Mouse (Mus musculus) forebrain, postnatal 0 days (tissue): Measurements from ENCODE around the gene Camk2g. TPM values are rescaled to one million over a fixed set of nuclear protein-coding genes. Genes with fewer than 3 reads are reported as not detected.
"Not testable (repeated sequence)": the region's sequence is repeated elsewhere in the genome, so short reads cannot be mapped to it uniquely, and the experiment has no call there.

Experiments
- ATAC-seq: fragments of 200-750 bp; cut with Nextera tagmentation; 2 replicates; pipeline ENCODE4 v1.8.0; 2017; ENCODE audit warnings: mild to moderate bottlenecking, moderate library complexity
- DNase-seq: peaks from one replicate; pipeline ENCODE4 v3.0.0-alpha.2; 2015
- H3K27ac ChIP-seq: fragments of 300-500 bp; sonication (generic); 2 replicates; pipeline ENCODE4 v1.5.1; 2014; ENCODE audit warnings: low read depth, mild to moderate bottlenecking, antibody characterized with exemption, low read length, moderate library complexity, mixed read lengths
- H3K27me3 ChIP-seq: fragments of 300-500 bp; sonication (generic); 2 replicates; pipeline ENCODE4 v1.6.1; 2014; ENCODE audit warnings: mild to moderate bottlenecking, low read length, mixed read lengths; ENCODE audit not compliant: insufficient read depth
- H3K36me3 ChIP-seq: fragments of 300-500 bp; sonication (generic); 2 replicates; pipeline ENCODE4 v1.6.1; 2014; ENCODE audit warnings: mild to moderate bottlenecking, moderate library complexity; ENCODE audit not compliant: insufficient read depth
- H3K4me1 ChIP-seq: fragments of 300-500 bp; sonication (generic); 2 replicates; pipeline ENCODE4 v1.6.1; 2014; ENCODE audit warnings: antibody characterized with exemption; ENCODE audit not compliant: insufficient read depth
- H3K4me2 ChIP-seq: fragments of 300-500 bp; sonication (generic); 2 replicates; pipeline ENCODE4 v1.6.1; 2014; ENCODE audit warnings: low read depth, mild to moderate bottlenecking, moderate library complexity
- H3K4me3 ChIP-seq: fragments of 300-500 bp; sonication (generic); 2 replicates; pipeline ENCODE4 v1.5.1; 2014; ENCODE audit warnings: low read depth, low read length, mixed read lengths
- H3K9ac ChIP-seq: fragments of 300-500 bp; sonication (generic); 2 replicates; pipeline ENCODE4 v1.6.1; 2014; ENCODE audit warnings: mild to moderate bottlenecking
- H3K9me3 ChIP-seq: fragments of 300-500 bp; sonication (generic); 2 replicates; pipeline ENCODE4 v1.6.1; 2016; ENCODE audit warnings: low read length
- CTCF ChIP-seq: sonication (generic); IDR thresholded peaks from 2 replicates; pipeline ENCODE4 v1.5.1; 2016; ENCODE audit warnings: antibody characterized with exemption, control low read depth, low read depth
- WGBS: fragments of 180-500 bp; shearing (Covaris S2); extraction: QIAGEN DNeasy Blood & Tissue Kit; methylation state at CpG from one replicate; pipeline ENCODE4 v1.1.7; 2014; 5-methylcytosine and 5-hydroxymethylcytosine counted together
- polyA plus RNA-seq: library from polyadenylated mRNA; unstranded; fragments of >200 nt; fragmentation: Nextera tagmentation; extraction: Ambion mirVana; gene quantifications from 2 replicates; pipeline ENCODE4 v1.2.1, GENCODE M21; 2015
- total RNA-seq: library from RNA; depleted of rRNA; stranded (reverse); fragments of >200 nt; gene quantifications from 2 replicates; pipeline ENCODE4 v1.2.3, GENCODE M21; 2014

The Camk2g gene
- total and polyA plus RNA-seq, 2 experiments from 2014 or later = 145 to 231 TPM

DNA sequence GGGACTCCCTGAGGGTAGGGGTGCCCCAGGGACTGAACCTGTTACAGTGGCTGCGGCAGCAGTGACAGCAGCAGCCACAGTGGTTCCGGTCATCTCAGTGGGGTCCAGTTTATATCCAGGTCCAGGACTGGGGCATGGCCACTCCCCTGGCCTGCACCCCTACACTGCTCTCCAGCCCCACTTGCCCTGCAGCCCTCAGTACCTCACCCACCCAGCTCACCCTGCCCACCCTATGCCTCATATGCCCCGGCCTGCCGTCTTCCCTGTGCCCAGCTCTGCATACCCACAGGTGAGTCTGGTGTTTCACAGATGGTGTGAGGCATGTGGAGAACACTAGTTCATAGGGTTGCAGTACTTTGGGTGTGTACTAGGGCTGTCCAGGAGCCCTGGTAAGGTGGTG is 72.5 kb downstream of the Camk2g start:
- TF ChIP-seq CTCF = no peak
- H3K4me2 ChIP-seq = no peak overlapping the region
- H3K9ac ChIP-seq = no peak overlapping the region
- H3K9me3 ChIP-seq = no peaks in the 10 kb centered on the region
- H3K36me3 ChIP-seq = peaks cover 98% of the 10 kb centered on the region
- no peaks in the 10 kb centered on the region for H3K27me3 ChIP-seq
- no peak overlapping the region for H3K27ac ChIP-seq
- WGBS = 87% methylated on average over 4 of the region's 4 CpGs
- no peak; the same call in 1 of the 2 replicates for ATAC-seq
- H3K4me1 ChIP-seq = no peaks in the 10 kb centered on the region
- DNase-seq = no peak
- no peak overlapping the region for H3K4me3 ChIP-seq

DNA sequence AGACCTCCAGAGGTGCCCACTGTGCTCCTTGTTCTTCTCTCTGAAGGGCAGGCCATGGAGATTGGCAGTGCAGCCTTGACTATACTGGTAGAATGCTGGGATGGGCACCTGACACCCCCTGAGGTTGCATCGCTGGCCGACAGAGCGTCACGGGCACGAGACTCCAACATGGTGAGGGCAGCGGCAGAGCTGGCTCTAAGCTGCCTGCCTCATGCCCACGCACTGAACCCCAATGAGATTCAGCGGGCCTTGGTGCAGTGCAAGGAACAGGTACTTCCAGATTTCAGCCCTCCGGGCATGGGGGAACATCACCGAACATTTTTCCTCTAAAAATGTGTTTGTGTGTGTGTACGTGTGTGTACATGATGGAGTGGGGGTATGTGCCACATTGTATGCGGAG is 74.1 kb downstream of the Camk2g start:
- ATAC-seq (no peak), DNase-seq (no peak)
- Histone ChIP-seq H3K27ac (no peak overlapping the region), H3K4me1 (no peaks in the 10 kb centered on the region), H3K4me3 (no peak overlapping the region), H3K9ac (no peak overlapping the region), H3K27me3 (no peaks in the 10 kb centered on the region), H3K4me2 (no peak overlapping the region), H3K36me3 (peaks cover 98% of the 10 kb centered on the region), H3K9me3 (no peaks in the 10 kb centered on the region)
- no peak for TF ChIP-seq CTCF
- 95% methylated on average over 12 of the region's 12 CpGs for WGBS

DNA sequence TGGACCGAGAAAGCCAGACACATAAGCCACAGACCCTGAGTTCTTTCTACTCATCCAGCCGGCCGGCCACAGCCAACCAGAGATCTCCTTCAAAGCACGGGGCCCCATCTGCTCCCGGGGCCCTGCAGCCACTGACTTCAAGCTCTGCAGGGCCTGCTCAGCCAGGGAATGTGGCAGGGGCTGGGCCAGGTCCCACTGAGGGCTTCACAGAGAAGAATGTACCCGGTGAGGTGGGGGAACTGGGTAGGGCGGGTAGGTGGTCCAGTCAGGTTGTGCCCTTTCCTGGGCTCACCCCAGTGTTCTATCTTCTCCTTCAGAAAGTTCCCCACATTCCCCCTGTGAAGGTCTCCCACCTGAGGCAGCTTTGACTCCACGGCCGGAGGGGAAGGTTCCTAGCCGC is 75.4 kb downstream of the Camk2g start:
- Histone ChIP-seq H3K27me3 (no peaks in the 10 kb centered on the region), H3K4me1 (no peaks in the 10 kb centered on the region), H3K27ac (no peak overlapping the region), H3K9me3 (no peaks in the 10 kb centered on the region), H3K4me2 (no peak overlapping the region), H3K4me3 (no peak overlapping the region), H3K36me3 (peaks cover 99% of the 10 kb centered on the region), H3K9ac (no peak overlapping the region)
- TF ChIP-seq CTCF = no peak
- WGBS = 90% methylated on average over 10 of the region's 10 CpGs
- no peak for DNase-seq
- no peak for ATAC-seq

DNA sequence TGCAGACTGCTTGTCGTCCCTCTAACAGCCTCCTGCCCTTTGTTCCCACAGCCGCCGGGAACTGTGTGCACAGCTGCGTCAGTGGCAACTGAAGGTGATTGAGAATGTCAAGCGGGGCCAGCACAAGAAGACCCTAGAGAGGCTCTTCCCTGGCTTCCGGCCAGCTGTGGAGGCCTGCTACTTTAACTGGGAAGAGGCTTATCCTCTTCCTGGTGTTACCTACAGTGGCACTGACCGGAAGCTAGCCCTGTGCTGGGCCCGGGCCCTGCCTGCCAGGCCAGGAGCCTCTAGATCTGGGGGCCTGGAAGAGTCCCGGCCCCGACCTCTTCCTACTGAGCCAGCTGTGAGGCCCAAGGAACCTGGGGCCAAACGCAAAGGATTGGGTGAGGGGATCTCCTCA is 80.1 kb downstream of the Camk2g start:
- H3K4me1 ChIP-seq = peaks cover 4% of the 10 kb centered on the region
- H3K4me2 ChIP-seq = no peak overlapping the region
- H3K27ac ChIP-seq = no peak overlapping the region
- no peaks in the 10 kb centered on the region for H3K27me3 ChIP-seq
- WGBS = 83% methylated on average over 11 of the region's 11 CpGs
- no peak for ATAC-seq
- peaks cover 81% of the 10 kb centered on the region for H3K36me3 ChIP-seq
- no peak overlapping the region for H3K4me3 ChIP-seq
- H3K9ac ChIP-seq = no peak overlapping the region
- DNase-seq = no peak
- TF ChIP-seq CTCF = no peak
- no peaks in the 10 kb centered on the region for H3K9me3 ChIP-seq

DNA sequence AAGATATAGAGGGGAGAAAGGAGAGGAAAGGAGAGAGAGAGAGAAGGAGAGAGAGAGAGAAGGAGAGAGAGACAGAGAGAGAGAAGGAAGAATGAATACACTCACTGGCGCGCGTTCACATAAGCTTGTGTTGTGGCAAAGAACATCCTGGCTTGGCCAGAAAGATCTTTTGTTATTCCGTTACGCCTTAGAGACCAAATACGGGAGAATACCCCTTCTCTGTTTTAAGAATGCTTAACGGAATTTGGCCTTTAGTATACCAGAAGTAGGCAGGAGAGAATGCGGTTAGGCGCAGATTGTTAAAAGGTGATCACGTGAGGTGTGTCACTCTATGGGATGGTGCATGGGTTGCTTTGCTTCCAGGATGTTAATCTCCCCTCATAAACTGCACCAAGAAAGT is 85.6 kb downstream of the Camk2g start:
- DNase-seq = peak; percentile 41
- 6% methylated on average over 10 of the region's 10 CpGs for WGBS
- ATAC-seq = peak; percentile 12; the same call in 1 of the 2 replicates

DNA sequence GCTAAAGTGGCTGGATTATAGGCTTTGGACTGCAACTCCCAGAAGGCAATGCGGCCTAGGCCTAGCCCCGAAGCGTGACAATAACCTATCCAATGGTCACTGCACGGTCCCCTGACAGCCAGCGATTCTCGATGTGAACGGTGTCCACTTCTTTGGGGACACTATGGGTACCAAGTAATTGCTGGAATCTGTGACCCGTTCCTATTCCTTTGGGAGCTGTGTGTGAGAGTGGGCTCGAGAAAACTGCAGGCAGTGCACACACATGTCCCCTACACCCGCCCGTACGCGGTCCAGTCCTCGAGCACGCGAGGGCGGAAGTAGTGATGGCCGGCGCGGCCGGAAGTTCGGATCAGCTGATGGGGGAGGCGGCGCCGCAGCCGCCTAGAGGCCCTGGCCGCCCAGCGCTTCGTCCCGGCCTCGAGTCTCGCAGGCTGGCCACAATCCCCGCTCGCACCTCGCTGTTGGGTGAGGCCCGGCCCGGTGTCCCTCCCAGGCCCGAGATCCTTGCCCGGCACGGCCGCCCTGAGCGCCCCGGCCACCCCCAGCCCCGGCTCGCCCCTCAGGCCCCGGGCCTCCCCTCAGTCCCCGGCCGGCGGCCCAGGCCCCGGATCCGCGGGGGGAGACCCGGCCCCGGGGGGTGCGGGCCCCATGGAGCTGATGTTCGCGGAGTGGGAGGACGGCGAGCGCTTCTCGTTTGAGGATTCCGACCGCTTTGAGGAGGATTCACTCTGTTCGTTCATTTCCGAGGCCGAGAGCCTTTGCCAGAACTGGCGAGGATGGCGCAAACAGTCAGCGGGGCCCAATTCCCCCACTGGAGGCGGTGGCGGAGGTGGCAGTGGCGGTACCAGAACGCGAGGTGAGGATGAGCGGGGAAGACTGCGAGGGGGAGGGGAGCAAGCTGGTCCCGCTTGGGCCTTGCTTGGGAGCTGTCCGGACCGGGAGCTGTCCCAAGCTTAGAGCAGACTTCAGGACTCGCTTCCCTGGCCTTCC is 86.4 kb downstream of the Camk2g start, which contains the start of gene Zswim8:
Zswim8 (plus strand) TSS at position 352 of the 990 bp plus-strand sequence.
- peaks cover 24% of the 10 kb centered on the region for H3K36me3 ChIP-seq
- WGBS = 3% methylated on average over 80 of the region's 80 CpGs
- H3K4me1 ChIP-seq = peaks cover 11% of the 10 kb centered on the region
- no peaks in the 10 kb centered on the region for H3K9me3 ChIP-seq
- H3K4me3 ChIP-seq = peak within 1 kb of the TSS; percentile 98
- peak within 1 kb of the TSS; percentile 95 for H3K27ac ChIP-seq
- peak; percentile 96 for DNase-seq
- no peaks in the 10 kb centered on the region for H3K27me3 ChIP-seq
- peak within 1 kb of the TSS; percentile 68 for H3K4me2 ChIP-seq
- H3K9ac ChIP-seq = peak within 1 kb of the TSS; percentile 99
- TF ChIP-seq CTCF = 0 out of 2 replicates have a peak, but pooled peaks have one; percentile 20
- ATAC-seq = peak; percentile 90

More for the DNA sequence above, 85.6 kb downstream of the Camk2g start:
- peak overlapping the region; percentile 68 for H3K4me2 ChIP-seq
- no peaks in the 10 kb centered on the region for H3K9me3 ChIP-seq
- H3K27ac ChIP-seq = peak overlapping the region; percentile 95
- H3K27me3 ChIP-seq = no peaks in the 10 kb centered on the region
- peaks cover 11% of the 10 kb centered on the region for H3K4me1 ChIP-seq
- H3K36me3 ChIP-seq = peaks cover 31% of the 10 kb centered on the region
- peak overlapping the region; percentile 98 for H3K4me3 ChIP-seq
- peak overlapping the region; percentile 99 for H3K9ac ChIP-seq
- TF ChIP-seq CTCF = no peak

DNA sequence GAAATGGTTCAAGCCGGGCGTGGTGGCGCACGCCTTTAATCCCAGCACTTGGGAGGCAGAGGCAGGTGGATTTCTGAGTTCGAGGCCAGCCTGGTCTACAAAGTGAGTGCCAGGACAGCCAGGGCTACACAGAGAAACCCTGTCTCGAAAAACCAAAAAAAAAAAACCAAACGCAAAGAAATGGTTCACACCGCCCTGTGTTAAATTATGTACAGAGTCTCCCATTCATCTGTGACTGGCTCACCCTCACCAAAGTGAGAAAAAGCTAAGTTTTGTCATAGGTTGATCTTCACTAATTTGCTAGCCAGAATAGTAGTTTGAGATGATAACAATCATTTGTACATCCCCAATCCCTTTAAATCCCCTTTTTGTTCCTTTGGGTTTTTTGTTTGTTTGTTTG is 90.4 kb downstream of the Camk2g start:
- peak overlapping the region; percentile 82 for H3K4me3 ChIP-seq
- not testable (repeated sequence) for H3K9me3 ChIP-seq, DNase-seq, H3K27me3 ChIP-seq, H3K36me3 ChIP-seq, ATAC-seq, H3K4me1 ChIP-seq
- peak overlapping the region; percentile 92 for H3K27ac ChIP-seq
- peak overlapping the region; percentile 93 for H3K9ac ChIP-seq
- 9% methylated on average over 8 of the region's 8 CpGs for WGBS
- peak overlapping the region; percentile 64 for H3K4me2 ChIP-seq
